Mouse (Mus musculus) embryonic fibroblast, embryonic 13.5 days (primary cell): ENCODE data around the gene Bmp7. TPM values are rescaled to one million over a fixed set of nuclear protein-coding genes. Genes with fewer than 3 reads are reported as not detected.

Experiments
- H3K27ac ChIP-seq: 2 replicates; pipeline ENCODE4 v1.5.1; 2012; ENCODE audit warnings: low read length, control low read depth, inconsistent platforms; ENCODE audit not compliant: insufficient read depth
- H3K4me1 ChIP-seq: 2 replicates; pipeline ENCODE4 v1.6.1; 2011; ENCODE audit warnings: low read length; ENCODE audit not compliant: control insufficient read depth, insufficient read depth
- H3K4me3 ChIP-seq: 2 replicates; pipeline ENCODE4 v1.5.1; 2011; ENCODE audit warnings: mild to moderate bottlenecking, control low read depth, low read length; ENCODE audit not compliant: insufficient read depth
- CTCF ChIP-seq: IDR thresholded peaks from 2 replicates; pipeline ENCODE4 v1.5.1; 2011; ENCODE audit warnings: mild to moderate bottlenecking, control low read depth, low read length, moderate library complexity, borderline replicate concordance; ENCODE audit not compliant: insufficient read depth
- POLR2A ChIP-seq: IDR thresholded peaks from 2 replicates; pipeline ENCODE4 v1.6.1; 2011; ENCODE audit warnings: low read depth, mild to moderate bottlenecking, control low read depth, low read length, moderate library complexity
- polyA plus RNA-seq: library from polyadenylated mRNA; stranded (reverse); fragments of >200 nt; gene quantifications from 2 replicates; pipeline ENCODE4 v1.2.4, GENCODE M21; 2011; ENCODE audit warnings: low read depth; ENCODE audit not compliant: missing spikeins, insufficient read length

The Bmp7 gene
- polyA plus RNA-seq, 1 experiment, result not detected

DNA sequence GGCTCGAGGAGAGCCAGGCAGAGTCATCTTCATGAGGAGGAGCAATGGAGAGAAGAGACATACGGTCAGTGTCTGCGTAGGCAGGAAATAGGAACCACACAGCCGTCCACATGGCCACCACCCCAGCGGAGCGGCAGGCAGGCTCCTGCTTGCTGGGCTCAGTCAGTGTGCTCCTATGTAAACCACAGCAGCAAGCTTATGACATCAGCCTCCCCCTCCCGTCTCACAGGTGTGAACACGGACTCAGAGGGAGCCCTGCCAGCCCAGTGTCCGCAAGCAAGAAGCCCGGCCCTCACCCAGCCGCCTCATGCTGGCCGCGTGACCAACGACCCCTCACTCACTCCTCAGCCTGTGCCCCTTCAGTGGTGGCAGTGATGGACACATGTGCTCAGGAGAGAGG is 78.5 kb downstream of the Bmp7 start:
- H3K27ac ChIP-seq, result no peak overlapping the region
- H3K4me1 ChIP-seq, result peaks cover 3% of the 10 kb centered on the region; the same call in 1 of the 2 replicates
- TF ChIP-seq CTCF (no peak), POLR2A (no peak)
- H3K4me3 ChIP-seq, result no peak overlapping the region

DNA sequence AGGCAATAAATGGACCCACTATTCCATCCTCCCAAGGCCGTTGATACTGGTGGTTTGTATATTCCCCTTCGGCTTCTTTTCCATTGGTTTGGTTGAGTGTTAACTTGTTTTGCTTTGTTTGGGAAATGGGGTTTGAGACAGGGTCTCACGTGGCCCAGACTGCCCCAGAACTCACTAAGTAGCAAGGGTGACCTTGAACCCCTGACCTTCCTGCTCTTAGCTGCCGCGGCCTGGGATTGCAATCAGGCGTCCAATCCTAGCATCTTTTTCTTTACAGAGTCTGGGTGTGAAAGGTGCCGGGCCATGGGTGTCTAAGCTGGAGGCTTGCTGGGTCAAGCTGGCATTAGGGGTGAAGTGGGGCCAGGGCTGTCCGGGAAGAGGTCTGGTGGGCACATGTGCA is 79.5 kb downstream of the Bmp7 start:
- H3K4me3 ChIP-seq, result no peak overlapping the region
- H3K27ac ChIP-seq, result no peak overlapping the region
- TF ChIP-seq CTCF, result no peak
- TF ChIP-seq POLR2A, result no peak
- H3K4me1 ChIP-seq, result peaks cover 3% of the 10 kb centered on the region; the same call in 1 of the 2 replicates

DNA sequence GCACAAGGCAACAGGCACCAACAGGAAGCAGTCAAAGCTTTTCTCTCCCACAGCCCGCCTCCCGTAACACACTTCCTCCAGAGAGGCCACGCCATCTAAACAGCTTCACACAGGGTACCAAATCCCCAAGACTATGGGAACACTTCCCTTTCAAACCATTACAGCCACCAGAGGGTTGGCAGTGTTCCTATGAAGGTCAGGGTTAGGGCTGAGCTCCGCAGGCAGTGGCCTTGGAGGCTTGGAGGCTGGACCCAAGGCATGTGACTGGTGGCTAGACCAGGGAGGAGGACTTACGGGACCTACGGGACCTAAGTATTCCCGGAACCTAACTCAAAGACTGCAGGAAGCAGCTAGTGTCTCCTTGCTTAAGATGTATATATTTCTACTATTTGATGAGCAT is 80.0 kb downstream of the Bmp7 start:
- Histone ChIP-seq H3K27ac (no peak overlapping the region), H3K4me3 (no peak overlapping the region), H3K4me1 (peaks cover 3% of the 10 kb centered on the region; the same call in 1 of the 2 replicates)
- TF ChIP-seq CTCF, result no peak
- no peak for TF ChIP-seq POLR2A

DNA sequence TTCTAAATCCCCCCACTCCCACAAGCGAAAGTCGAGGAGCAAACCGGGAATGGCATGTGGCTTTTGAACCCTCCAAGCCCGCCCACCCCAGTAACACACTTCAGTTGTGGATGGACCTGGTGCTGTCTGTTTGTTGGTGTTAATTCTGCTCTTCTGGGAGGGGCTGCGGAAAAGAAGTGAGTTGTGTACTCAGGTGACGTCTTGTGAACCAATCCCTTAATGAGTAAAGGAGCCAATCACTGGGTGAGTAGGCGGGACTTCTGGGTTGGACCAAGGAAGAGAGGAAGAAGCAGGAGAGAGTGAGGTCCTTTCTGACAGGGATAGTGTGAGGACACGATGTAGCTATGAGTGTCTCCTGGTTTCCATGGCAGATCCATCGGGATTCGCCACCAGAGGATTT is 83.1 kb downstream of the Bmp7 start:
- no peaks in the 10 kb centered on the region for H3K4me1 ChIP-seq
- no peak overlapping the region for H3K4me3 ChIP-seq
- no peak overlapping the region for H3K27ac ChIP-seq
- TF ChIP-seq CTCF (no peak), POLR2A (no peak)

DNA sequence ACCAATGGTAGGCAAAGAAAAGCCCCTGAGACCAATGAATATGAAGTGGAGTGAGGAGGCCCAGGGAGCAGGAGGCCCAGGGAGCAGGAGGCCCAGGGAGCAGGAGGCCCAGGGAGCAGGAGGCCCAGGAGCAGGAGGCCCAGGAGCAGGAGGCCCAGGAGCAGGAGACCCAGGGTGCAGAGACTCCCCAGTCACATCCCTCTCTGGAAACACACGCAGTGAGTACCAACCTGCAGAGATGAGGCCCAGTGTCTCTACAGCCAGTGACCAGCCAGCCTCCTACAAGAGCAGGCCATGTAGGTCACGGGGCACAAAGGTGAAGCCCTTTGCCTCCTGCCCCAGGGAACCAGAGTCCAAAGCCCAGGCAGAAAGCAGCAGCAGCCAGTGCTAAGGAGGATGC is 83.6 kb downstream of the Bmp7 start:
- TF ChIP-seq CTCF (no peak), POLR2A (no peak)

DNA sequence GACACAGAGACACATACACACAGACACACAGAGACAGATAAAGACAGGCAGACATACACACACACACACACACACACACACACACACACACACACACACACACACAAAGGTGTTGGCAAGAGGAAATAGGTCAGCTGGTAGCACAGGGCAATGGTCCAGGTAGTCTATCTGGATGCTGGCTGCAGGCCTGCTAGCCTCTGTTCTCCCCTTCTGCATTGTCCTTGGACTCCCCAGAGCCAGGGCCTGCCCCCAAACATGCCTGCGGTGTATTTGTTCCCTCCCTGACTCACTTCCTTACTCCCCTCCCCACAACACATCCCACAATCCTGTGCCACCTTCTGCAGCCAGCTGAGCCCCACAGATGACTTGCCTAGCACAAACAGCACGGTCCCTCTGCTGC is 86.0 kb downstream of the Bmp7 start:
- TF ChIP-seq CTCF, result no peak
- no peak for TF ChIP-seq POLR2A
- Histone ChIP-seq H3K4me3 (no peak overlapping the region), H3K4me1 (no peaks in the 10 kb centered on the region), H3K27ac (no peak overlapping the region)

More for the DNA sequence above, 83.6 kb downstream of the Bmp7 start:
- no peak overlapping the region for H3K4me3 ChIP-seq
- H3K4me1 ChIP-seq, result no peaks in the 10 kb centered on the region
- H3K27ac ChIP-seq, result no peak overlapping the region

DNA sequence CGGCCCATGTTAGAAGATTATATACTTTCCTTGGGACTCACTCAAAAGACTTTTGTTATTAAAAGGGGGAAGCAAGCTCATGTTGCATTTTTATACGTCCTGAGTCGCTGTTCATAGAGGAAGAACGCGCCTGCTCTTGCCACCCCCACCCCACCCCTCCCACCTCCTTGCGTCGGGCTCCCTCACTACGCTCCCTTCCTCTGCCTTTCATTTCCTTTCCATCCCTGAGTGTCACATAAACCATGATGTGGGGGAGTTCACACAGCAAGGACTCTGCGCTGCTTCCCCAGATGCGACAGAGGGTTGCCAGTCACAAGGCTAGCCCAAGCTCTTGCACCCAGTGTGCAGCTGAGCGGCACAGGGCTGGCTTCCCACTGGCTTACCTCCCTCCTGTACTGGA is 88.3 kb downstream of the Bmp7 start:
- no peaks in the 10 kb centered on the region for H3K4me1 ChIP-seq

DNA sequence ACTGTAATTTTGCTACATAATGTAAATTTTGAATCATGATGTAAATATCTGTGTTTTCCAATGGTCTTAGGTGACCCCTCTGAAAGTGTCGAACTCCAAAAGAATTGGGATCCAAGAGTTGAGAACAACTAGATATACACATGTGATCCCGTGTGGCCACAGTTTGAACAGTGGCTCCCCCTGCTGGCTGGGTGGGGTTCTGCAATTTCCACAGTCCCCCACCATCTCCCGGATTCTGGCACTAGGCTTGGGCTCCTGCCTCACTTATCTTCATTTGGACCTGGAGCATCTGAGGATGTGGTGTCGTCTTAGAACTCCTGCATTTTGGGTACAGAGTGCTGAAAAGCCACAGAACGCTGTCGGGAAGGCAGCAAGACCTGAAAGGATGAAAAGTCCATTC is 91.9 kb downstream of the Bmp7 start:
- Histone ChIP-seq H3K4me3 (no peak overlapping the region), H3K4me1 (no peaks in the 10 kb centered on the region), H3K27ac (no peak overlapping the region)
- TF ChIP-seq POLR2A (no peak), CTCF (peak; percentile 27; the same call in 1 of the 2 replicates)

More for the DNA sequence above, 88.3 kb downstream of the Bmp7 start:
- Histone ChIP-seq H3K27ac (no peak overlapping the region), H3K4me3 (no peak overlapping the region)
- TF ChIP-seq CTCF (no peak), POLR2A (no peak)

DNA sequence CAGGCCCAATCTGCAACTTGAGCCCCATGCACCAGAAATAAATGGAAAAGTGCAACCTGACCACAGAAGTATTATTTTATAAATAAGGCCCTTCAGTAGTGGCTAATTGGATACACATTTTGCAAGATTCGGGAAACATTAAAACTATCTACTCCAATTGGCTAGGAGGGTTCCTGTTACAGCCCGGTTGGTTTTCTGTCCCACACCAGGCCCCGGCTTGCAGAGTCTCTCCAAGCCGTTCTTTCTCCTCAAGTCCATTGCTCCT is 93.9 kb downstream of the Bmp7 start:
- no peak overlapping the region for H3K4me3 ChIP-seq
- no peak overlapping the region for H3K27ac ChIP-seq
- H3K4me1 ChIP-seq, result no peaks in the 10 kb centered on the region
- TF ChIP-seq POLR2A (no peak), CTCF (no peak)

DNA sequence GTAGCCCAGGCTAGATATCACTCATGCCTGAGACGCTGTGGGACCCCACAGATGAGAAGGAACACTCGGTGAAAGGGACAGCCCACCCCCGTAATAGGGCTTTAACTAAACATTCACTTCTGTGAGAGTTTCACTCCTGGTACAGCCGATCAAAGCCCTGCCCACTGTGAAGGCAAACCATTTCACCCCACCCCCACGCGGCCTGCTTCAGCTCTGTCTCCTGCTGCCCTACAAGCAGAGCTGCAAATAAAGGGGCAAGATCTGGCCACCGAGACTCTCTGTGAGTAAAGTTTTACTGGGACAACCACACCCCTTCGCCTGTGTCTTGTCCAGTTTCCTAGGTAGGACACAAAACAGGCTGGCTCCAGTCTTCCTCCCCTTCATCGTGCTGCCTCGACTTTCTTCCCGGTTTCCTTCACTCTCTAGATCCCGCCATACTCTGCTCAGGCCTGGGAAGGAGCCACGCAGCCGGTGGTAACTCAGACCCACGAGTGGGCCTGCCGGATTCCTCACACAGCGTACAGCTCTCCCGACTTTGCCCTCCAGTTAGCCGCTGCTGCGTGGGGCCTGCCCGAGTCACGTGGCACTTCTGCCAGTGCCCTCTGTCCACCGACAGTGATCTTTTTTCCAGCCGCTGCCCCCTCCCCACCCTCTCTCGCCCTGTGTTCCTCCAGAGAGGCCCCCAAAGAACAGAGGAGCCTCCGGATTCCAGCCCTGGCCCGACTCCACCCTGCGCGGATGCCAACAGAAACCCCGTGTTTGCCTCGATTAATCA is 94.4 kb downstream of the Bmp7 start:
- no peak overlapping the region for H3K27ac ChIP-seq
- no peaks in the 10 kb centered on the region for H3K4me1 ChIP-seq
- H3K4me3 ChIP-seq, result no peak overlapping the region
- no peak for TF ChIP-seq POLR2A
- TF ChIP-seq CTCF, result no peak
